Mouse (Mus musculus) cerebellum, adult 2 months (tissue): Measurements from ENCODE around the gene Timm8a2.

Source experiments
- CTCF ChIP-seq: fragments of 200-500 bp; IDR thresholded peaks from 2 replicates; pipeline ENCODE4 v1.5.1; 2011; ENCODE audit warnings: low read depth, mild to moderate bottlenecking, control low read depth, low read length, moderate library complexity, borderline replicate concordance; ENCODE audit not compliant: insufficient read depth
- POLR2A ChIP-seq: fragments of 200-500 bp; IDR thresholded peaks from 2 replicates; pipeline ENCODE4 v1.6.1; 2011; ENCODE audit warnings: low read length, control low read depth, borderline replicate concordance; ENCODE audit not compliant: insufficient read depth

- no peak for TF ChIP-seq CTCF
- TF ChIP-seq POLR2A, result no peak
Measured at GRCm38 (mm10) chr14:122048816-122049215, 14.3 kb downstream of the Timm8a2 start.
